Mouse (Mus musculus): Measurements from ENCODE around the gene Pax1. TPM values are rescaled to one million over a fixed set of nuclear protein-coding genes. Genes with fewer than 3 reads are reported as not detected.

Gene Pax1
- polyA plus RNA-seq, 1 experiment: 0.15 TPM

- 4% methylated on average over 4 of the region's 4 CpGs for whole genome bisulfite sequencing
Observed at GRCm38 (mm10) chr2:147359716-147360115, 2.0 kb upstream of the Pax1 start.

GRCm38 (mm10) chr2:147360401-147360800, 1.3 kb upstream of the Pax1 start:
- Histone ChIP-seq H3K36me3 (ENCODE audit: control insufficient read depth, insufficient read depth, low read length) (no peaks in the 10 kb centered on the region), H3K27ac (ENCODE audit: insufficient read depth, low read length) (no peak overlapping the region), H3K4me1 (ENCODE audit: control insufficient read depth, insufficient read depth, insufficient read length) (no peaks in the 10 kb centered on the region), H3K27me3 (ENCODE audit: control insufficient read depth, insufficient read depth, low read length) (peaks cover 13% of the 10 kb centered on the region), H3K4me3 (ENCODE audit: extremely low read depth, insufficient read depth, insufficient read length) (no peak overlapping the region)
- TF ChIP-seq CTCF (IDR thresholded peaks at IDR 0.05; ENCODE audit: extremely low read depth, insufficient read depth, insufficient read length, insufficient replicate concordance) (no peak), POLR2A (IDR thresholded peaks at IDR 0.05; ENCODE audit: low read depth, low read length) (no peak)
- 5% methylated on average over 7 of the region's 7 CpGs for WGBS
- no peak for DNase-seq (ENCODE audit: low read depth in 1 of 2, low spot score in 2 of 2)

More at GRCm38 (mm10) chr2:147359716-147360115, 2.0 kb upstream of the Pax1 start:
- no peaks in the 10 kb centered on the region for H3K36me3 ChIP-seq (ENCODE audit: control insufficient read depth, insufficient read depth, low read length)
- TF ChIP-seq CTCF (IDR thresholded peaks at IDR 0.05; ENCODE audit: extremely low read depth, insufficient read depth, insufficient read length, insufficient replicate concordance): no peak
- TF ChIP-seq POLR2A (IDR thresholded peaks at IDR 0.05; ENCODE audit: low read depth, low read length): no peak
- no peak overlapping the region for H3K4me3 ChIP-seq (ENCODE audit: extremely low read depth, insufficient read depth, insufficient read length)
- H3K27ac ChIP-seq (ENCODE audit: insufficient read depth, low read length): no peak overlapping the region
- peaks cover 9% of the 10 kb centered on the region for H3K27me3 ChIP-seq (ENCODE audit: control insufficient read depth, insufficient read depth, low read length)
- no peak for DNase-seq (ENCODE audit: low read depth in 1 of 2, low spot score in 2 of 2)
- H3K4me1 ChIP-seq (ENCODE audit: control insufficient read depth, insufficient read depth, insufficient read length): no peaks in the 10 kb centered on the region

DNA sequence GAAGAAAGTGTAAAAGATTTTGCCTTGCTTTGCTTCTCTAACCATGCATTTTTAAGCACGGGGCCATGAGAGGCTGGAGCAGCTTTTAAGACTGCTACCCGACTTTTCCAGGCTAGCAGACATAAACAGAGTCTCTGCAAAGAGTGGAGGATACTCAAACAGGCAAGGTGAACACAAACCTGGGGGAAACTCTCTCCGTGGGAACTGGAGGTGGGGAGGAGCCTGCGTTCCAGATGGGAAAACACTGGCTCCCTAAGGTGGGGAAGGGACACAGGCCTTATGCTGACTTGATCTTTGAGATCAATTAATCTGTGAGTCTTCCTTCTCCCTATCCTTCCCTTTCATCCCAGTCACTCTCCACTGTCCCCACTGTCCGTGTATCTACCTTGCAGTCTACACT, 869 bp upstream of the Pax1 start:
- peaks cover 18% of the 10 kb centered on the region for H3K27me3 ChIP-seq (ENCODE audit: control insufficient read depth, insufficient read depth, low read length)
- no peak overlapping the region for H3K4me3 ChIP-seq (ENCODE audit: extremely low read depth, insufficient read depth, insufficient read length)
- DNase-seq (ENCODE audit: low read depth in 1 of 2, low spot score in 2 of 2): no peak
- H3K27ac ChIP-seq (ENCODE audit: insufficient read depth, low read length): no peak overlapping the region
- no peaks in the 10 kb centered on the region for H3K36me3 ChIP-seq (ENCODE audit: control insufficient read depth, insufficient read depth, low read length)
- no peaks in the 10 kb centered on the region for H3K4me1 ChIP-seq (ENCODE audit: control insufficient read depth, insufficient read depth, insufficient read length)
- 4% methylated on average over 5 of the region's 5 CpGs for WGBS
- TF ChIP-seq POLR2A (IDR thresholded peaks at IDR 0.05; ENCODE audit: low read depth, low read length): no peak
- TF ChIP-seq CTCF (IDR thresholded peaks at IDR 0.05; ENCODE audit: extremely low read depth, insufficient read depth, insufficient read length, insufficient replicate concordance): no peak

GRCm38 (mm10) chr2:147362316-147362715, 591 bp downstream of the Pax1 start:
- Histone ChIP-seq H3K27me3 (ENCODE audit: control insufficient read depth, insufficient read depth, low read length) (peaks cover 18% of the 10 kb centered on the region), H3K4me3 (ENCODE audit: extremely low read depth, insufficient read depth, insufficient read length) (no peak overlapping the region), H3K4me1 (ENCODE audit: control insufficient read depth, insufficient read depth, insufficient read length) (no peaks in the 10 kb centered on the region), H3K36me3 (ENCODE audit: control insufficient read depth, insufficient read depth, low read length) (no peaks in the 10 kb centered on the region), H3K27ac (ENCODE audit: insufficient read depth, low read length) (no peak overlapping the region)
- 3% methylated on average over 18 of the region's 18 CpGs for WGBS
- DNase-seq (ENCODE audit: low read depth in 1 of 2, low spot score in 2 of 2): no peak
- no peak for TF ChIP-seq POLR2A (IDR thresholded peaks at IDR 0.05; ENCODE audit: low read depth, low read length)
- TF ChIP-seq CTCF (IDR thresholded peaks at IDR 0.05; ENCODE audit: extremely low read depth, insufficient read depth, insufficient read length, insufficient replicate concordance): no peak

DNA sequence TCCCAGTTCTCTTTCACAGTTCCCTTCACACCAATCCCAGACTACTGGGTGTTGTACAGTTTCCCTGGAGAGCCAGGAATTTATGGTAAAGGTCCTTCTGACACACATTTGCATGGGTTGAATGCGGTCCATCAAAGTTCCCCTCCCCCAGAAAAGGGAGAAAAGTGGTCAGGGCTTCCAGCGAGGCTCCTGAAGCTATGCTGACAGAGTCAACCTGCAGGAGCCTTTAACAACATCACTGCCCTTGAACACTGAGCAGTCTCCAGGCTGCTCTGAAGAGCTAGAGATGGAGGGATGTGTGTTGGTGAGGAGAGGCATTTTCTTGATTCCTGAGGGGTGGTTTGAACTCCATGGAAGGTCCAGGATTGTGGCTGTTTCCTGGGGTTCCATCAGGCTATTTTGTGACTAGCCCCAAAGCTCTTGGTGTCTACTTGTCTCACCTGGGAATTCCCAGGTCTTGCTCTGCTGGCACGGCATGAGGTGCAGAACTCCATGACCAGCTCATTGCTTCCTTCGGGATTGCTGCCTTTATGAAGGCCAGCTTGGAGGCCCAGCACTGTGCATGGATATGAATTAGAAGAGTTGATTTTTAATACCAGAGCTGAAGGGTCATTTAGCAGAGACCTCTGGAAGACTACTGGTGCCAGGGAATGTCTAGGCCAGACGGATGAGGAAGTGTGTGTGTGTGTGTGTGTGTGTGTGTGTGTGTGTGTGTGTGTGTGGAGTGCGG, 1.8 kb downstream of the Pax1 start:
- 7% methylated on average over 6 of the region's 6 CpGs for WGBS
- Histone ChIP-seq H3K27me3 (ENCODE audit: control insufficient read depth, insufficient read depth, low read length) (peaks cover 23% of the 10 kb centered on the region), H3K4me3 (ENCODE audit: extremely low read depth, insufficient read depth, insufficient read length) (no peak overlapping the region), H3K4me1 (ENCODE audit: control insufficient read depth, insufficient read depth, insufficient read length) (no peaks in the 10 kb centered on the region), H3K27ac (ENCODE audit: insufficient read depth, low read length) (no peak overlapping the region), H3K36me3 (ENCODE audit: control insufficient read depth, insufficient read depth, low read length) (no peaks in the 10 kb centered on the region)
- TF ChIP-seq POLR2A (IDR thresholded peaks at IDR 0.05; ENCODE audit: low read depth, low read length) (no peak), CTCF (IDR thresholded peaks at IDR 0.05; ENCODE audit: extremely low read depth, insufficient read depth, insufficient read length, insufficient replicate concordance) (no peak)
- DNase-seq (ENCODE audit: low read depth in 1 of 2, low spot score in 2 of 2): no peak

GRCm38 (mm10) chr2:147364198-147364597, 2.5 kb downstream of the Pax1 start:
- Histone ChIP-seq H3K27me3 (ENCODE audit: control insufficient read depth, insufficient read depth, low read length) (peaks cover 23% of the 10 kb centered on the region), H3K36me3 (ENCODE audit: control insufficient read depth, insufficient read depth, low read length) (no peaks in the 10 kb centered on the region), H3K4me3 (ENCODE audit: extremely low read depth, insufficient read depth, insufficient read length) (no peak overlapping the region), H3K4me1 (ENCODE audit: control insufficient read depth, insufficient read depth, insufficient read length) (no peaks in the 10 kb centered on the region), H3K27ac (ENCODE audit: insufficient read depth, low read length) (no peak overlapping the region)
- WGBS: 15% methylated on average over 6 of the region's 6 CpGs
- no peak for TF ChIP-seq POLR2A (IDR thresholded peaks at IDR 0.05; ENCODE audit: low read depth, low read length)
- TF ChIP-seq CTCF (IDR thresholded peaks at IDR 0.05; ENCODE audit: extremely low read depth, insufficient read depth, insufficient read length, insufficient replicate concordance): no peak
- no peak for DNase-seq (ENCODE audit: low read depth in 1 of 2, low spot score in 2 of 2)

Measured in spleen, adult 2 months (tissue).